Comparison of ENCODE assay signal across 18 mouse cellular contexts in the genomic region with DNA sequence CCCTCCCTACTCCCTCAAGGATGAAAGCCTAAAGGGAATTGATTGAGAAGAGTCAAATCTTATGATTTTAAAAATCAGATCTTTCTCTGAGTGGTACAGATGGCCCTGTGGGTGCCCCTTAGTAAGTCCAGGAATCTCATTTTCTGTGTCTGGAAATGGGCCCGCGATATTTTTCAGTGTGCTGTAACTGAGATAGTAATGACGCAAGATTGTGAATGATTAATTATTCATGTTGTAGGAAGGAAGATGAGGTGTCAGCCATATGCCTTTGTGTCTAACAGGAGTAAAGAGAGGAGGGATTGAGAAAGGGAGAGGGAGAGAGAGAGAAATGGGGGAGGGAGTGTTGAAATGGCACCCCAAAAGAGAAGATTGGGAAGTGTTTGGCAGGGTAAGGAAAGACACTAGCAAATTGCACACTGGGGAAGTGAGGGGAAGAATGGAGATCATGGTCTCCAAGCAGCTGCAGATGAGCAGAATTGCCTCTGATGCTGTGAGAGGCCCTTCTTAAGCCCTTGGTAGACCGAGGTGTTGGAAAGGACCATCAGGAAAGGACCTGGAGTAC. TPM values are rescaled to one million over a fixed set of nuclear protein-coding genes. Genes with fewer than 3 reads are reported as not detected.
A peak's percentile ranks its signal among the peaks of the same experiment; 100 is the strongest.
DNase-seq lines count a peak whose midpoint lies in the region; ATAC-seq and TF ChIP-seq lines count a peak whose summit lies in the region.
"Had no signal": no experiment of that assay in that cellular context is flagged by ENCODE, and none has a peak within 500 bp of the region (broad histone marks: within the 10 kb centered on the region; RNA-seq: fewer than 3 reads in every experiment).

No protein-coding gene starts in this region.

- no peaks in the 10 kb centered on the region; the same call in 1 of the 2 replicates for H3K4me1 ChIP-seq in cortical plate, adult 2 months (ENCODE audit: control insufficient read depth, insufficient read depth, low read length)
- peaks cover 20% of the 10 kb centered on the region for H3K4me1 ChIP-seq in forebrain, embryonic 13.5 days
- H3K4me1 ChIP-seq in hindbrain, embryonic 14.5 days (replicated peaks; ENCODE audit: control insufficient read depth, insufficient read depth, low read length), result peaks cover 2% of the 10 kb centered on the region; the same call in 1 of the 2 replicates
- H3K4me1 ChIP-seq in midbrain, embryonic 15.5 days, result peaks cover 8% of the 10 kb centered on the region
- H3K4me1 ChIP-seq in heart, adult 2 months (ENCODE audit: control insufficient read depth, insufficient read depth, low read length), result no peaks in the 10 kb centered on the region

- WGBS in forebrain, embryonic 13.5 days, result under 1% methylated on average over 4 of the region's 4 CpGs
- WGBS in hindbrain, embryonic 14.5 days, result 3% methylated on average over 4 of the region's 4 CpGs
- WGBS in midbrain, embryonic 15.5 days, result under 1% methylated on average over 4 of the region's 4 CpGs
- 4% methylated on average over 4 of the region's 4 CpGs for WGBS in heart, adult 2 months

- peak overlapping the region; percentile 20; the same call in 1 of the 2 replicates for H3K4me3 ChIP-seq in cortical plate, adult 2 months (ENCODE audit: insufficient read depth, low read length)
- H3K4me3 ChIP-seq in forebrain, embryonic 13.5 days, result peak overlapping the region; percentile 41
- peak overlapping the region; percentile 49 for H3K4me3 ChIP-seq in hindbrain, embryonic 14.5 days (replicated peaks; ENCODE audit: low read length)
- H3K4me3 ChIP-seq in midbrain, embryonic 15.5 days, result peak overlapping the region; percentile 44
- no peak overlapping the region for H3K4me3 ChIP-seq in heart, adult 2 months
- H3K4me3 ChIP-seq: kidney, embryonic 15.5 days had no signal

- ATAC-seq in forebrain, embryonic 13.5 days, result peak; percentile 50
- ATAC-seq in hindbrain, embryonic 14.5 days (ENCODE audit: low FRiP score), result peak; percentile 44
- peak; percentile 43 for ATAC-seq in midbrain, embryonic 15.5 days (replicated peaks)
- ATAC-seq: inflammation-experienced regulatory T-cells, adult 6 months had no signal

- no peak for TF ChIP-seq EP300 in heart, adult 2 months (IDR thresholded peaks at IDR 0.05; ENCODE audit: insufficient read depth, low read depth, low read length)

- peak overlapping the region; percentile 61 for H3K4me2 ChIP-seq in forebrain, embryonic 13.5 days
- peak overlapping the region; percentile 78 for H3K4me2 ChIP-seq in hindbrain, embryonic 14.5 days (replicated peaks)
- H3K4me2 ChIP-seq in midbrain, embryonic 15.5 days, result peak overlapping the region; percentile 48
- H3K4me2 ChIP-seq: kidney, embryonic 15.5 days had no signal

- peaks cover 63% of the 10 kb centered on the region for H3K27me3 ChIP-seq in forebrain, embryonic 13.5 days
- H3K27me3 ChIP-seq in hindbrain, embryonic 14.5 days (ENCODE audit: control insufficient read depth, insufficient read depth, low read length), result peaks cover 61% of the 10 kb centered on the region
- H3K27me3 ChIP-seq in midbrain, embryonic 15.5 days (replicated peaks), result peaks cover 15% of the 10 kb centered on the region
- H3K27me3 ChIP-seq in heart, adult 2 months (ENCODE audit: control insufficient read depth, insufficient read depth, low read length), result peaks cover 13% of the 10 kb centered on the region

- no peaks in the 10 kb centered on the region for H3K9me3 ChIP-seq in forebrain, embryonic 13.5 days (replicated peaks)
- H3K9me3 ChIP-seq in hindbrain, embryonic 14.5 days (ENCODE audit: control insufficient read depth, low read length), result no peaks in the 10 kb centered on the region
- H3K9me3 ChIP-seq in midbrain, embryonic 15.5 days, result no peaks in the 10 kb centered on the region
- H3K9me3 ChIP-seq: kidney, embryonic 15.5 days had no signal

- intact Hi-C loops in heart, adult 2 months (cut with DNase I), result no loop called here

- peak overlapping the region; percentile 72 for H3K9ac ChIP-seq in forebrain, embryonic 13.5 days
- peak overlapping the region; percentile 78 for H3K9ac ChIP-seq in hindbrain, embryonic 14.5 days
- peak overlapping the region; percentile 68 for H3K9ac ChIP-seq in midbrain, embryonic 15.5 days
- no peak overlapping the region for H3K9ac ChIP-seq in heart, adult 2 months (ENCODE audit: low read depth, low read length)
- H3K9ac ChIP-seq: kidney, embryonic 15.5 days had no signal

- H3K36me3 ChIP-seq in forebrain, embryonic 13.5 days (ENCODE audit: poor library complexity, severe bottlenecking), result no peaks in the 10 kb centered on the region
- H3K36me3 ChIP-seq in hindbrain, embryonic 14.5 days (replicated peaks; ENCODE audit: control insufficient read depth, insufficient read depth), result 0 out of 2 replicates have a peak, but pooled peaks cover 6% of the 10 kb centered on the region
- H3K36me3 ChIP-seq in midbrain, embryonic 15.5 days (replicated peaks), result no peaks in the 10 kb centered on the region
- no peaks in the 10 kb centered on the region for H3K36me3 ChIP-seq in heart, adult 2 months (ENCODE audit: control insufficient read depth, insufficient read depth, low read length)
- H3K36me3 ChIP-seq: G1E; kidney, embryonic 15.5 days had no signal

- TF ChIP-seq CTCF in cortical plate, adult 2 months (IDR thresholded peaks at IDR 0.05; ENCODE audit: extremely low read depth, insufficient read depth, low read length), result no peak
- TF ChIP-seq CTCF in heart, adult 2 months (IDR thresholded peaks at IDR 0.05), result no peak

- H3K79me2 ChIP-seq in heart, adult 2 months (replicated peaks; ENCODE audit: control insufficient read depth, insufficient read depth, low read length), result no peaks in the 10 kb centered on the region

- DNase-seq in hindbrain, embryonic 14.5 days (ENCODE audit: low spot score), result peak; percentile 71
- no peak for DNase-seq in heart, adult 2 months
- DNase-seq in urinary bladder, adult 2 months (ENCODE audit: low spot score), result no peak
- DNase-seq in cerebellum, adult 18-20 months, result no peak
- no peak for DNase-seq in kidney, postnatal 36 days
- DNase-seq: adrenal gland, adult 2 months; cerebellum, adult 11-12 months; heart, adult 18-20 months; lung, postnatal 36 days; thymus, adult 18-20 months had no signal

- H3K27ac ChIP-seq in cortical plate, adult 2 months (ENCODE audit: insufficient read depth, low read length), result peak overlapping the region; percentile 46; the same call in 1 of the 2 replicates
- peak overlapping the region; percentile 92 for H3K27ac ChIP-seq in forebrain, embryonic 13.5 days
- peak overlapping the region; percentile 97 for H3K27ac ChIP-seq in hindbrain, embryonic 14.5 days
- peak overlapping the region; percentile 95 for H3K27ac ChIP-seq in midbrain, embryonic 15.5 days
- H3K27ac ChIP-seq in heart, adult 2 months, result no peak overlapping the region
- H3K27ac ChIP-seq: kidney, embryonic 15.5 days had no signal

- TF ChIP-seq POLR2A in cortical plate, adult 2 months (IDR thresholded peaks at IDR 0.05; ENCODE audit: extremely low read depth, insufficient read depth, low read length), result no peak
- no peak for TF ChIP-seq POLR2A in heart, adult 2 months (IDR thresholded peaks at IDR 0.05; ENCODE audit: insufficient read depth, low read depth, low read length)

RNA-seq across cellular contexts. Expression of a gene that starts 2.6 kb away (rescaled TPM):
- polyA plus RNA-seq in cortical plate, adult 2 months (2012; rRNA removed), result 9.1 and 10.8 TPM in 2 replicates
- polyA plus RNA-seq in forebrain, embryonic 13.5 days (2015; fragmentation: Nextera tagmentation; extraction: Ambion mirVana), result 43.7 and 49.4 TPM in 2 replicates
- 111 and 133 TPM in 2 replicates for polyA plus RNA-seq in hindbrain, embryonic 14.5 days (2014; fragmentation: Nextera tagmentation; extraction: Ambion mirVana)
- 114 and 116 TPM in 2 replicates for polyA plus RNA-seq in midbrain, embryonic 15.5 days (2015; fragmentation: Nextera tagmentation; extraction: Ambion mirVana)
- total RNA-seq in heart, adult 2 months (2021), result not detected
- not detected in 2 replicates for polyA plus RNA-seq in heart, adult 2 months (2012; rRNA removed)
- not detected in 2 replicates for polyA plus RNA-seq in urinary bladder, adult 2 months (2012; rRNA removed)
- total RNA-seq: heart, adult 18-20 months; monocyte, adult 5-6 weeks had no signal
- polyA plus RNA-seq: adrenal gland, adult 2 months; G1E; inflammation-experienced regulatory T-cells, adult 6 months; kidney, embryonic 15.5 days; liver, embryonic 16.5 days had no signal

Comparison
In these comparisons a context has a peak if more than half of its experiments do, and no peak if none do; other contexts are left out.
1. RNA of a gene that starts 2.6 kb away (polyA plus RNA-seq): 114 to 116 TPM in midbrain, embryonic 15.5 days, 111 to 133 TPM in hindbrain, embryonic 14.5 days, 43.7 to 49.4 TPM in forebrain, embryonic 13.5 days and 9.1 to 10.8 TPM in cortical plate, adult 2 months; not detected in heart, adult 2 months and not detected in urinary bladder, adult 2 months; every median in the first group is over 10 times any median in the second.
2. Peak in every context shown above with its lines, with median percentiles within 50 percentile points of each other: ATAC-seq and H3K4me2 ChIP-seq.